Mouse (Mus musculus) liver, adult 2 months (tissue): ENCODE data around the gene Exosc3. TPM values are rescaled to one million over a fixed set of nuclear protein-coding genes. Genes with fewer than 3 reads are reported as not detected.
A peak's percentile ranks its signal among the peaks of the same experiment; 100 is the strongest.

ENCODE experiments used
- DNase-seq: peaks from one replicate; pipeline ENCODE4 v3.0.0-alpha.2; 2011; ENCODE audit warnings: low read depth, low spot score; ENCODE audit errors: extremely low read depth
- H3K27ac ChIP-seq: fragments of 200-500 bp; replicated peaks from 2 replicates; pipeline ENCODE4 v1.5.1; 2012; ENCODE audit warnings: low read depth, mild to moderate bottlenecking, control low read depth, inconsistent platforms, low read length; ENCODE audit not compliant: insufficient read depth
- H3K27me3 ChIP-seq: fragments of 200-500 bp; 2 replicates; pipeline ENCODE4 v1.6.1; 2012; ENCODE audit warnings: mild to moderate bottlenecking, moderate library complexity, low read length, inconsistent platforms; ENCODE audit not compliant: control insufficient read depth, insufficient read depth
- H3K36me3 ChIP-seq: fragments of 200-500 bp; 2 replicates; pipeline ENCODE4 v1.6.1; 2012; ENCODE audit warnings: low read length, inconsistent platforms; ENCODE audit not compliant: control insufficient read depth, insufficient read depth
- H3K4me1 ChIP-seq: fragments of 200-500 bp; 2 replicates; pipeline ENCODE4 v1.6.1; 2011; ENCODE audit warnings: low read length; ENCODE audit not compliant: control insufficient read depth, insufficient read depth
- H3K4me3 ChIP-seq: fragments of 200-500 bp; 2 replicates; pipeline ENCODE4 v1.5.1; 2011; ENCODE audit warnings: low read depth, mild to moderate bottlenecking, control low read depth, low read length, moderate library complexity; ENCODE audit not compliant: insufficient read depth
- H3K79me2 ChIP-seq: fragments of 200-500 bp; 2 replicates; pipeline ENCODE4 v1.6.1; 2012; ENCODE audit warnings: inconsistent platforms, mild to moderate bottlenecking, low read length, moderate library complexity; ENCODE audit not compliant: control insufficient read depth, insufficient read depth
- H3K9ac ChIP-seq: fragments of 200-500 bp; 2 replicates; pipeline ENCODE4 v1.6.1; 2012; ENCODE audit warnings: low read depth, mild to moderate bottlenecking, control low read depth, inconsistent platforms, low read length
- CTCF ChIP-seq: fragments of 200-500 bp; IDR thresholded peaks from 2 replicates; pipeline ENCODE4 v1.5.1; 2011; ENCODE audit warnings: low read depth, low read length, control low read depth
- POLR2A ChIP-seq: fragments of 200-500 bp; IDR thresholded peaks from 2 replicates; pipeline ENCODE4 v1.6.1; 2011; ENCODE audit warnings: low read length, control low read depth; ENCODE audit not compliant: insufficient read depth; ENCODE audit errors: extremely low read depth
- WGBS: fragments of 180-500 bp; shearing (Covaris S2); methylation state at CpG from one replicate; pipeline ENCODE4 v1.1.7; 2018; 5-methylcytosine and 5-hydroxymethylcytosine counted together
- polyA plus RNA-seq: library from polyadenylated mRNA; depleted of rRNA; stranded (reverse); fragments of >200 nt; gene quantifications from 2 replicates; pipeline ENCODE4 v1.2.3, GENCODE M21; 2012
- total RNA-seq: library from RNA; depleted of rRNA; stranded (reverse); fragments of >200 nt; gene quantifications from 2 replicates; pipeline ENCODE4 v1.2.3, GENCODE M21; 2014

Gene Exosc3
- total and polyA plus RNA-seq, 2 experiments: 12.6 to 21.2 TPM

GRCm38 (mm10) chr4:45374879-45375278, 32.3 kb upstream of the Exosc3 start:
- Histone ChIP-seq H3K4me3 (no peak overlapping the region), H3K36me3 (peaks cover 64% of the 10 kb centered on the region), H3K27ac (no peak overlapping the region), H3K27me3 (no peaks in the 10 kb centered on the region), H3K9ac (no peak overlapping the region), H3K79me2 (no peaks in the 10 kb centered on the region), H3K4me1 (no peaks in the 10 kb centered on the region)
- no peak for DNase-seq
- 78% methylated on average over 5 of the region's 5 CpGs for WGBS
- TF ChIP-seq POLR2A (no peak), CTCF (no peak)

- no peak for DNase-seq
- TF ChIP-seq CTCF (no peak), POLR2A (no peak)
- Histone ChIP-seq H3K9ac (no peak overlapping the region), H3K36me3 (peaks cover 47% of the 10 kb centered on the region), H3K4me3 (no peak overlapping the region), H3K79me2 (no peaks in the 10 kb centered on the region), H3K27me3 (no peaks in the 10 kb centered on the region), H3K27ac (no peak overlapping the region), H3K4me1 (no peaks in the 10 kb centered on the region)
- 97% methylated on average over 3 of the region's 3 CpGs for WGBS
Measured at GRCm38 (mm10) chr4:45371261-45371660, 28.7 kb upstream of the Exosc3 start.

DNA sequence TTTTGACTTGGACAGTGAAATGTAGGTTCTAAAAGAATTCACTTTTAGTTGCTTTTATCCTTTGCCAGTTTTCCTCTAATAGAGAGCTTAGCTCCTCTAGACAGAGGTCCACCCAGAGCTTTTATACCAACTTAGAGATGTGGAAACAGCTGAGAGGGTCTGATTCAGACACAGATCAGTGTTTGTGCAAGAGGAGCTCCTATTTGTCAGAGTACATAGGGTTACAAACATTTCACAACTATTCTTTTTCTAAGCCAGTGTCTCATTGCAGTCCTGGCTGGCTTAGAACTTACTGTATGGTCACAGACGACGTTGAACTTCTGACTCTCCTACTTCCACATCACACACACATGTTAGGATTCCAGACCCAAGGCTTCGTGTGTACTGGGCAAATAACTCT, 14.1 kb upstream of the Exosc3 start:
- no peak overlapping the region for H3K27ac ChIP-seq
- WGBS: 26% methylated on average over 3 of the region's 3 CpGs
- TF ChIP-seq CTCF (no peak), POLR2A (no peak)

DNA sequence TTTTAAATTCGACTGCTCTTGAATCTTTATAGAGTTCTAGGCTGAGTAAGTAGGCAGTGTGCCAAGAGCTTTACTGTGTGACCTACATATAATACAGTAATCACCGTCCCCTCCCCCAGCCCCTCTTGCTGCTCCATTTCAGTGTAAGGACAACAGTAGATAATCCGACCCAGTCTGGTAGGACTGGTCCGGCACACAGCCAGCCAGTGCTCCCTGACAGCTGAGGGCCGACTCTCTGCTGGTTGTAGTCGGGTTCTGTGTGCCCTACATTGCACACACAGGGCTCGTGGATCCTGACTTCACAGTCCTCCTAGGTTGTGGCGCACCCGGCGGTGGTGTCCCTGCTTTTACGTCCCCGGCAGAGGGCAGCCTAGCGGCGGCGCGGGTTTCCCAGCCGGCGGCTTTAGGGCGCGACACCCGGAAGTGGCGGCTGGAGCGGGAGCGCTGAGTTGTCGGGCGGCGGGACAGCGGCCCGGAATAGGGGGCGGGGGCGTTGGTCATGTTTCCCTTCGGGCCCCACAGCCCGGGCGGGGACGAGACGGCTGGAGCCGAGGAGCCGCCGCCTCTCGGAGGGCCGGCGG, 773 bp downstream of the Exosc3 start, which contains the start of gene Dcaf10:
TSS of gene Dcaf10 (plus strand) at position 433 of the 581 bp plus-strand sequence.
- under 1% methylated on average over 42 of the region's 42 CpGs for WGBS
- peak within 1 kb of the TSS; percentile 74 for H3K4me3 ChIP-seq
- H3K79me2 ChIP-seq: peaks cover 11% of the 10 kb centered on the region
- TF ChIP-seq CTCF: peak; percentile 44
- no peak; the same call in 1 of the 2 replicates for TF ChIP-seq POLR2A
- peak within 1 kb of the TSS; percentile 91 for H3K9ac ChIP-seq
- H3K4me1 ChIP-seq: peaks cover 8% of the 10 kb centered on the region
- no peaks in the 10 kb centered on the region for H3K27me3 ChIP-seq
- peak within 1 kb of the TSS; percentile 71 for H3K27ac ChIP-seq
- peak; percentile 75 for DNase-seq
- peaks cover 4% of the 10 kb centered on the region for H3K36me3 ChIP-seq

More for the DNA sequence above, 14.1 kb upstream of the Exosc3 start:
- H3K79me2 ChIP-seq: no peaks in the 10 kb centered on the region; the same call in 1 of the 2 replicates
- peaks cover 20% of the 10 kb centered on the region for H3K36me3 ChIP-seq
- H3K9ac ChIP-seq: no peak overlapping the region
- H3K27me3 ChIP-seq: no peaks in the 10 kb centered on the region
- peak; percentile 27 for DNase-seq
- no peak overlapping the region for H3K4me3 ChIP-seq
- no peaks in the 10 kb centered on the region; the same call in 1 of the 2 replicates for H3K4me1 ChIP-seq

- TF ChIP-seq POLR2A (no peak), CTCF (no peak)
- Histone ChIP-seq H3K27ac (no peak overlapping the region), H3K4me3 (no peak overlapping the region), H3K27me3 (no peaks in the 10 kb centered on the region), H3K4me1 (peaks cover 8% of the 10 kb centered on the region), H3K79me2 (peaks cover 11% of the 10 kb centered on the region), H3K9ac (no peak overlapping the region), H3K36me3 (peaks cover 3% of the 10 kb centered on the region; the same call in 1 of the 2 replicates)
- 68% methylated on average over 9 of the region's 9 CpGs for WGBS
- no peak for DNase-seq
Measured at GRCm38 (mm10) chr4:45341226-45341625, 1.3 kb downstream of the Exosc3 start.

GRCm38 (mm10) chr4:45332466-45332865, 10.1 kb downstream of the Exosc3 start:
- H3K9ac ChIP-seq: no peak overlapping the region
- no peaks in the 10 kb centered on the region for H3K79me2 ChIP-seq
- H3K27ac ChIP-seq: no peak overlapping the region
- H3K4me3 ChIP-seq: no peak overlapping the region
- H3K4me1 ChIP-seq: no peaks in the 10 kb centered on the region; the same call in 1 of the 2 replicates
- no peak for DNase-seq
- H3K36me3 ChIP-seq: no peaks in the 10 kb centered on the region
- H3K27me3 ChIP-seq: no peaks in the 10 kb centered on the region
- 59% methylated on average over 3 of the region's 3 CpGs for WGBS
- TF ChIP-seq CTCF (no peak), POLR2A (no peak)
